Mouse (Mus musculus): Measurements from ENCODE around the gene Mbl1. TPM values are rescaled to one million over a fixed set of nuclear protein-coding genes. Genes with fewer than 3 reads are reported as not detected.

Mbl1 gene
- total RNA-seq, 2 experiments from 2014 or later = not detected

GRCm38 (mm10) chr14:41189496-41189895 is 38.2 kb downstream of the Mbl1 start:
- no peak for DNase-seq (ENCODE audit: low spot score in 2 of 2)

GRCm38 (mm10) chr14:41198037-41198730 is 46.9 kb downstream of the Mbl1 start:
- no peak for DNase-seq (ENCODE audit: low spot score in 2 of 2)

Other genes with a start within 250 kb of the Mbl1 start
- 10 to 100 TPM; 30.5 to 33.7 TPM for gene Tspan14, start 184.7 kb upstream of the Mbl1 start, total RNA-seq (2021)
- gene Fam213a, start 137.7 kb upstream of the Mbl1 start, total RNA-seq (2021) = 100 to 1,000 TPM; 173 to 191 TPM
- gene Dydc2, start 82.2 kb upstream of the Mbl1 start, total RNA-seq (2021) = 1 to 10 TPM in 1 of 2 experiments, under 1 TPM in 1; 0.71 to 1.6 TPM
- gene Dydc1, start 78.5 kb upstream of the Mbl1 start, total RNA-seq (2021) = not detected
- not detected for gene Mat1a, start 46.4 kb upstream of the Mbl1 start, total RNA-seq (2021)
- not detected for gene Sftpa1, start 19.7 kb upstream of the Mbl1 start, total RNA-seq (2021)
- gene Sftpd, start 33.7 kb downstream of the Mbl1 start, total RNA-seq (2021) = not detected
- gene Gm2832, start 127.3 kb downstream of the Mbl1 start, total RNA-seq (2021) = not detected
- gene Gm5798, start 197.2 kb downstream of the Mbl1 start, total RNA-seq (2021) = not detected
- gene Gm7945, start 234.9 kb downstream of the Mbl1 start, total RNA-seq (2021) = not detected

All from layer of hippocampus, adult 18-20 months (tissue).